Mouse (Mus musculus) ES-E14 (cell line): ENCODE data around the gene Gm28539. TPM values are rescaled to one million over a fixed set of nuclear protein-coding genes. Genes with fewer than 3 reads are reported as not detected.
A peak's percentile ranks its signal among the peaks of the same experiment; 100 is the strongest.
"Not testable (repeated sequence)": the region's sequence is repeated elsewhere in the genome, so short reads cannot be mapped to it uniquely, and the experiment has no call there.

Experiments used
- DNase-seq: peaks from one replicate; pipeline ENCODE4 v3.0.0-alpha.2; 2013; ENCODE audit warnings: low read depth, low spot score
- H3K27ac ChIP-seq: 2 replicates; pipeline ENCODE4 v1.5.1; 2012; ENCODE audit warnings: low read depth, mild to moderate bottlenecking, low read length, moderate library complexity, mixed read lengths; ENCODE audit not compliant: poor library complexity, insufficient read depth, severe bottlenecking
- H3K36me3 ChIP-seq: 2 replicates; pipeline ENCODE4 v1.6.1; 2012; ENCODE audit warnings: mild to moderate bottlenecking, low read length, moderate library complexity, mixed read lengths; ENCODE audit not compliant: control insufficient read depth, poor library complexity, insufficient read depth, severe bottlenecking
- H3K4me1 ChIP-seq, 2 experiments: fragments of 150-350 bp in 1 of 2; sonication (generic) in 1 of 2; 2 replicates each; pipeline ENCODE4 v1.6.1; 2012; ENCODE audit warnings: low read length in 2 of 2, mild to moderate bottlenecking in 1 of 2, mixed read lengths in 1 of 2; ENCODE audit not compliant: control insufficient read depth in 2 of 2, insufficient read depth in 2 of 2, poor library complexity in 1 of 2
- H3K4me3 ChIP-seq, 2 experiments: fragments of 150-350 bp in 1 of 2; sonication (generic) in 1 of 2; 2 replicates each; pipeline ENCODE4 v1.5.1; 2012; ENCODE audit warnings: low read length in 2 of 2, low read depth in 1 of 2, mild to moderate bottlenecking in 1 of 2, mixed read lengths in 1 of 2; ENCODE audit not compliant: insufficient read depth in 1 of 2, poor library complexity in 1 of 2, severe bottlenecking in 1 of 2
- H3K9ac ChIP-seq: 2 replicates; pipeline ENCODE4 v1.6.1; 2012; ENCODE audit warnings: low read depth, mild to moderate bottlenecking, low read length, mixed read lengths; ENCODE audit not compliant: poor library complexity, insufficient read depth, severe bottlenecking
- H3K9me3 ChIP-seq: fragments of 150-350 bp; sonication (generic); 2 replicates; pipeline ENCODE4 v1.6.1; 2012; ENCODE audit warnings: low read depth, mild to moderate bottlenecking, low read length; ENCODE audit not compliant: control insufficient read depth, insufficient read depth
- CHD2 ChIP-seq: IDR thresholded peaks from 2 replicates; pipeline ENCODE4 v1.6.1; 2014; ENCODE audit warnings: mild to moderate bottlenecking, low read depth, low read length, inconsistent platforms
- HCFC1 ChIP-seq: IDR thresholded peaks from 2 replicates; pipeline ENCODE4 v1.6.1; 2012; ENCODE audit warnings: low read length, inconsistent platforms, borderline replicate concordance; ENCODE audit not compliant: insufficient read depth
- MAFK ChIP-seq: IDR thresholded peaks from 2 replicates; pipeline ENCODE4 v1.6.1; 2014; ENCODE audit warnings: mild to moderate bottlenecking, low read depth, low read length, inconsistent platforms; ENCODE audit not compliant: insufficient read depth
- ZC3H11A ChIP-seq: IDR thresholded peaks from 2 replicates; pipeline ENCODE4 v1.6.1; 2012; ENCODE audit warnings: low read depth, mild to moderate bottlenecking, inconsistent platforms, low read length, borderline replicate concordance
- ZNF384 ChIP-seq: IDR thresholded peaks from 2 replicates; pipeline ENCODE4 v1.6.1; 2012; ENCODE audit warnings: low read depth, low read length, inconsistent platforms
- in situ Hi-C, 2 experiments: fragments of 600-800 bp; cut with MboI; formaldehyde crosslinking; loops; one replicate each; pipeline ENCODE4 v1.15.1; 2025; ENCODE audit warnings: low sequenced_read_pairs in 2 of 2, inconsistent platforms in 1 of 2; ENCODE audit not compliant: unreplicated experiment in 2 of 2
- total RNA-seq: library from RNA; depleted of rRNA; stranded (reverse); fragments of 300-350 nt; gene quantifications from 2 replicates; pipeline ENCODE4 v1.2.3, GENCODE M21; 2012

The Gm28539 gene
- total RNA-seq, 1 experiment: not detected

DNA sequence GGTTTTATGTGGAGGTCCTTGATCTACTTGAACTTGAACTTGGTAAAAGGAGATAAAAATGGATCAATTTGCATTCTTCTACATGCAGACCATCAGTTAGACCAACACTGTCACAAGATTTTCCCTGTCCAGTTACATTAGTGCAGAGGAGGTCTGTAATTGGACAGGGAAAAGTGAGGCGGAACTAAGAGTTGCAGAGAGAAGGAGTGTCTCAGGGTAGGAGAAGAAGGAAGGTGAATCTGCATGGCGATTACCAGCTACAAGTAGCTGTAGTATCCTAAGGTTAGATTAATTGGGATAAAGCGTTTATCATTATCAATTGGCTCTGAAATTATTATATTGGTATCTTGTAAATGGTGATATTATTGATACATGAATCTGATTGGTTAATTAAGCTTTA lies 150.0 kb downstream of the Gm28539 start:
- Histone ChIP-seq H3K9ac (no peak overlapping the region), H3K4me3 (no peak overlapping the region), H3K27ac (no peak overlapping the region), H3K36me3 (no peaks in the 10 kb centered on the region), H3K4me1 (no peaks in the 10 kb centered on the region), H3K9me3 (no peaks in the 10 kb centered on the region)
- in situ Hi-C loops: no loop called here
- TF ChIP-seq HCFC1 (no peak), ZNF384 (no peak), ZC3H11A (no peak), MAFK (no peak), CHD2 (no peak)
- no peak for DNase-seq

DNA sequence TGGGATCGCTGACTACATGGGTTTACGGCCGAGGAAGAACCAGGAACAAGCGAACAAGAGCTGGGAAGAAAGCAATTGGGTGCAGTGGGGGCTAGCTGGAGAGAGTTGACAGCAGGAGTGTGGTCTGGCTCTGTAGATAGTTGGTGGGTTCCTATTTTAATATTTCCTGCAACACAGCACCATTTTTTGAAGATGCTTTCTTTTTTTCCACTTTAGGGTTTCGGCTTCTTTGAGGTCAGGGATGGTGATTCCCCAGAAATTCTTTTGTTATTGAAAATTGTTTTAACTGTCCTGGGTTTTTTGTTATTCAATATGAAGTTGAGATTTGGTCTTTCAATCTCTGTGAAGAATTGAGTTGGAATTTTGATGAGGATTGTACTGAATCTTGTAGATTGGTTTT lies 150.5 kb downstream of the Gm28539 start:
- TF ChIP-seq CHD2 (no peak), MAFK (no peak), ZNF384 (no peak), ZC3H11A (no peak), HCFC1 (no peak)
- no peak for DNase-seq
- H3K9ac ChIP-seq: no peak overlapping the region
- H3K27ac ChIP-seq: no peak overlapping the region
- H3K4me3 ChIP-seq: no peak overlapping the region
- no peaks in the 10 kb centered on the region for H3K9me3 ChIP-seq
- no peaks in the 10 kb centered on the region for H3K36me3 ChIP-seq
- no peaks in the 10 kb centered on the region for H3K4me1 ChIP-seq
- in situ Hi-C loops: no loop called here

DNA sequence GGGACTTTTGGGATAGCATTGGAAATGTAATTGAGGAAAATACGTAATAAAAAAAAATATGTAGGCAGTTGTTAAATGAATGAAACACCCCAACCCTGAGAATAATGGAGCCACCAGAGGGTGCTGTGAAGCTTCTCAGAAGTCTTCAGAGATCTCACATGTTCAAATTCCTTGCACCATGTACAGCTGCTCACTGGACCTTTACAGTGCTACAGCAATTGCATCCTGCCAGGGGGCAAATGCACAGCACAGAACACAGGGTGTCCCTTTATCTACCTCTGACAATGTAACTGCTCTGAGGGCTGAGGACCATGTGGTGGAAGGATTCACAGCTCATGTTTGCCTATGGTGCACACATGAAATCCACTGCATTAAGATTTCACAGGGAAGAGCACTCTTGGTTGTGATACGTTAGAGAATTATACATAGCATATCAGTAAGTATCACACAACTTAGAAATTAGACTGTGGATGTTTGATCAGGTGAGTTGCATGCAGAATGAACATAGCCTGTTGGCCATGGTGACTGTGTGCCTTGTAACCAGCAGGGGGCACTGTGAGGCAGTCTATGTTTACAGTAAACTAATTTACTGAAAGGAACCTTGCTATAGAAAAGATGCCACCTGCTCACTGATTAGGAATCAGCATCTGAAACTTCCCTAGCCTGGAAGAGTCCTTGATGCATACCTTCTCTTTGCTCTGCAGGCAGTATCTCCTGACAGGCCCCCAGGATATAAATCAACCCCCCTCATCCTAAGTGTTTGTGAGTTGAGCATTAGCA lies 166.4 kb downstream of the Gm28539 start:
- H3K4me3 ChIP-seq, H3K9me3 ChIP-seq, H3K4me1 ChIP-seq, H3K27ac ChIP-seq, in situ Hi-C loops, H3K9ac ChIP-seq, H3K36me3 ChIP-seq: not testable (repeated sequence)
- DNase-seq: peak; percentile 17
- TF ChIP-seq ZC3H11A: peak; percentile 91

DNA sequence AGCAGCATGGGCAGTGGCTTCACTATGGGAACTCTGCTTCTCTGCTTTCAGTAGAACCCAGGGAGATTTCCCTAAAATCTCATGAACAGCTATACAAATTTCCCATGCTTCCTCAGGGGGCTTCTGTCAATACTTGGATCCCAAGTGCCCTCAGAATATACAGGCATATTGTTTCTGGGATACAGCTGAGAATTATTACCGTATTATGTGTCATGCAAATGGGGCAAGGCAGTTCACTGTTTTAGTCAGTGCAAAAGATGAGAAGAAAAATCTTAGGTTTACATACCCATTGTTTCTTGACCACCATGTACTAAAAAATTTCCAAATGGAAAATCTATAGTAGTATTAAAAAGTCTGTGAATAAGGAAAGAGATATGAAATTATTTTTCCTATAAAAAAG lies 167.4 kb downstream of the Gm28539 start:
- no peak for TF ChIP-seq CHD2
- no peak for TF ChIP-seq HCFC1
- TF ChIP-seq MAFK: no peak
- TF ChIP-seq ZC3H11A: no peak
- no peak for TF ChIP-seq ZNF384
- Histone ChIP-seq H3K36me3 (no peaks in the 10 kb centered on the region), H3K4me1 (peaks cover 0 to 3% of the 10 kb centered on the region in 2 experiments; a peak in 2 of 4 replicates), H3K27ac (no peak overlapping the region), H3K9ac (no peak overlapping the region), H3K4me3 (no peak overlapping the region), H3K9me3 (no peaks in the 10 kb centered on the region)
- in situ Hi-C loops: no loop called here
- no peak for DNase-seq

DNA sequence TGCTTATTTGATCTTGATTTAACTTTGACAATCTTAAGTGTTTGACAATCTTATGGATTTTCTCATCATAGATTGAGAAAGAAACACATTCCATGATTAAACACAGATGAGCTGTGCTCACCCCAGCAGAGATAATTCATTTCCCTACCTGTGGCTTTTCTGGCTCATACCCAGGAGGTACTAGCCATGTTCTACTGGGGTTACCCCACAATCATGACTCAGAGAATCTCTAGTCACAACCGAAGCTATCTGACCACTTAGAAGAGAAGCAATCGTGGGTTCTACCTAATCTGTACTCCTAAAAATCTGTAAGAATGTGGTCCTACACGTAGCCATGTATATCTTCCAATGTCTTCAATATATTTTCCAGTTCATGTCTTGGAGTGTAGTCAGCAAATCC lies 168.9 kb downstream of the Gm28539 start:
- no peak overlapping the region for H3K27ac ChIP-seq
- no peak for DNase-seq
- no peaks in the 10 kb centered on the region for H3K36me3 ChIP-seq
- H3K4me1 ChIP-seq: peaks cover 0 to 3% of the 10 kb centered on the region in 2 experiments; a peak in 2 of 4 replicates
- H3K4me3 ChIP-seq: no peak overlapping the region
- in situ Hi-C loops: no loop called here
- TF ChIP-seq MAFK: no peak
- no peak for TF ChIP-seq ZNF384
- no peak for TF ChIP-seq CHD2
- no peak for TF ChIP-seq HCFC1
- no peak for TF ChIP-seq ZC3H11A
- H3K9me3 ChIP-seq: no peaks in the 10 kb centered on the region
- no peak overlapping the region for H3K9ac ChIP-seq
